Mouse (Mus musculus) limb, embryonic 10.5 days (tissue): ENCODE data around the gene Atoh8. TPM values are rescaled to one million over a fixed set of nuclear protein-coding genes. Genes with fewer than 3 reads are reported as not detected.

Experiments used
- DNase-seq: peaks from one replicate; pipeline ENCODE4 v3.0.0-alpha.2; 2017; ENCODE audit warnings: low spot score
- H3K27ac ChIP-seq: fragments of 300-500 bp; sonication (generic); 2 replicates; pipeline ENCODE4 v1.5.1; 2016; ENCODE audit warnings: mild to moderate bottlenecking
- H3K27me3 ChIP-seq: fragments of 300-500 bp; sonication (generic); 2 replicates; pipeline ENCODE4 v1.6.1; 2016; ENCODE audit warnings: low read depth, mild to moderate bottlenecking; ENCODE audit not compliant: poor library complexity, severe bottlenecking
- H3K36me3 ChIP-seq: fragments of 300-500 bp; sonication (generic); 2 replicates; pipeline ENCODE4 v1.6.1; 2016; ENCODE audit warnings: mild to moderate bottlenecking, moderate library complexity
- H3K4me1 ChIP-seq: fragments of 300-500 bp; sonication (generic); 2 replicates; pipeline ENCODE4 v1.6.1; 2016
- H3K4me3 ChIP-seq: fragments of 300-500 bp; sonication (generic); 2 replicates; pipeline ENCODE4 v1.5.1; 2016; ENCODE audit warnings: mild to moderate bottlenecking, moderate library complexity
- H3K9me3 ChIP-seq: fragments of 300-500 bp; sonication (generic); replicated peaks from 2 replicates; pipeline ENCODE4 v1.6.1; 2016; ENCODE audit warnings: mild to moderate bottlenecking
- WGBS: fragments of 180-500 bp; shearing (Covaris S2); methylation state at CpG from one replicate; pipeline ENCODE4 v1.1.7; 2016; 5-methylcytosine and 5-hydroxymethylcytosine counted together
- polyA plus RNA-seq: library from polyadenylated mRNA; unstranded; fragments of >200 nt; fragmentation: Nextera tagmentation; extraction: Ambion mirVana; gene quantifications from 2 replicates; pipeline ENCODE4 v1.2.1, GENCODE M21; 2016

Gene Atoh8
- 24.9 and 28.0 TPM in 2 replicates for polyA plus RNA-seq

DNA sequence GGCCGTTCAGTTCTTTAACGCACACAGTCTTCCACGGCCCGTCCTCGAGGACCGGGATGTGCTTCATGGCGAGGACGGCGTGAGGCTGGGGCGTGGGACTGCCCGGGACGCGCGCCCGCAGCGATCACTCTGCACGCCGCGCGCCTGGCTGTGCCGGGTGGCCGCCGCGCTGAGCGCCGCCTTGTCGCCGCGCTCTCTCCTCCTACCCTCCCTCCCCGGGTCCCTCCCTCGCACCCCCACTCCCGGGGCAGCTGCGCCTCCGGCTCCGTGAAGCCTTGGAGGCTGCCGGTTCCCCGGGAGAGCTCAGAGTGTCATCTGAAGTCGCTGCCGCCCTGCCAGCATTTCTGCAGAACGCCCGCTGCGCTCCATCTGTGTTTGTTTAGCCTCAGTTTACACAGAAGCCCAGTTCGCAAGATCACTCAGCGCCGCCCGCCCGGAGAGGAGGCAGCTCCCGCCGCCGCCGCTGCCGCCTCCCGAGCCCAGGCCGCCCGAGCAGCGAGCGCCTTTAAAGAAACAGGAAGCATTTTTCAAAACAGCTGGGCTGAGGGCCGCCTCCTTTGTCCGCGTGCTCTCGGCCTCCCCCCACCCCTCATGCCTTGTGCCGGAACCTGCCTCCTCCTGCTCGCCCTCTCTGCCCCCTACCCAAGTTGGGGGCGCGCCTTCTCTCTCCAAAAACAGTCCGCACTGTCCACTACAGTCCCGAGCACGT, at the start of gene Atoh8:
Gene Atoh8, minus strand, starts transcription at position 480 of the 709 bp plus-strand sequence.
- WGBS, result under 1% methylated on average over 68 of the region's 68 CpGs
- Histone ChIP-seq H3K27me3 (peaks cover 57% of the 10 kb centered on the region), H3K9me3 (no peaks in the 10 kb centered on the region), H3K4me1 (peaks cover 73% of the 10 kb centered on the region), H3K27ac (peak within 1 kb of the TSS; percentile 91), H3K36me3 (no peaks in the 10 kb centered on the region), H3K4me3 (peak within 1 kb of the TSS; percentile 70)
- DNase-seq, result peak; percentile 83

DNA sequence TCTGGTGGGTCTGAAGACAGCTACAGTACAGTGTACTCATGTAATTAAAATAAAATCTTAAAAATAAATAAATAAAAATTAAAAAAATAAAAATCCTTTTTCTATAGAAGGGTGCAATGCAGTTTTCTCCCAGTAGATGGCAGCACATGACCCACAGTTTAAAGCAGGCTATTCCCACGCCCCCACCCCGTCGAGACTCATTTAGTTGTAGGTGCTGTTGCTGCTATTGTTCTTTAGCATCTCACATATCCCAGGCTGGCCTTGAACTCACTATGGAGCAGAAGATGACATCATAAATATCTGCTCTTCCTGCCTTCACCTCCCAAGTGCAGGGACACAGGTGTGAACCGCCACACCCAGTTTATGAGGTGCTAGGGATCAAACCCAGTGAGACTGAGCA, 48.5 kb upstream of the Atoh8 start:
- H3K9me3 ChIP-seq, result no peaks in the 10 kb centered on the region
- peak; percentile 43 for DNase-seq
- no peak overlapping the region for H3K4me3 ChIP-seq
- H3K27me3 ChIP-seq, result no peaks in the 10 kb centered on the region
- no peaks in the 10 kb centered on the region for H3K36me3 ChIP-seq
- H3K27ac ChIP-seq, result no peak overlapping the region
- WGBS, result 21% methylated on average over 4 of the region's 4 CpGs
- H3K4me1 ChIP-seq, result peaks cover 10% of the 10 kb centered on the region

DNA sequence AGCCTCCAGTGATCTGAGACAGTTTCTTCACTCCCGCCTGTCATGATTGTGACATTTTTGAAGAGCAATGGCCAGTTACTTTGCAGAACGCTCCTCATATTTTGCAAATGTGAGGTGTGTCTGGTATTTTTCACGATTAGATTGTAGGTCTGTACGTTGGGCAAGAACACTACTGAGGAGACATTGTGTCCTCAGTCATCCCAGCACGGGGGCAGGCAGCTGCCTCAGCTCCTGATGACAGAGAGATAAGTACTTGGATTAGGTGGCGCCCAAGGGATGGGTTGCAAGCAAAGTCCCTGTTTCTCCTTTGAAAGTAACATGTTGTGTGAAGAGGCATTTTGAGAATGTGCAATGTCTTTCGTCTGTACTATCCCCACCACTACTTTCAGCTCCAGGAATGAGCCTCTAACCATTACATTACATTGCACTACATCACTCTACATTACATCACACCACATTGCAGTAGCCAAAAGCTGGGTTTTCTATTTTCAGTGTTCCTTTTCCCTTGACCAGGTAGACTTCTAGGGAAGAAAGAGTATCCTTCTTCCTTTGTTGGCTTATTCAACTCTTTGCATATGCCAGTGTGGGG, 45.1 kb upstream of the Atoh8 start:
- no peaks in the 10 kb centered on the region for H3K9me3 ChIP-seq
- 0 out of 2 replicates have a peak, but pooled peaks cover 3% of the 10 kb centered on the region for H3K4me1 ChIP-seq
- no peak overlapping the region for H3K4me3 ChIP-seq
- no peaks in the 10 kb centered on the region for H3K36me3 ChIP-seq
- no peak overlapping the region for H3K27ac ChIP-seq
- 75% methylated on average over 7 of the region's 7 CpGs for WGBS
- H3K27me3 ChIP-seq, result no peaks in the 10 kb centered on the region
- DNase-seq, result no peak

DNA sequence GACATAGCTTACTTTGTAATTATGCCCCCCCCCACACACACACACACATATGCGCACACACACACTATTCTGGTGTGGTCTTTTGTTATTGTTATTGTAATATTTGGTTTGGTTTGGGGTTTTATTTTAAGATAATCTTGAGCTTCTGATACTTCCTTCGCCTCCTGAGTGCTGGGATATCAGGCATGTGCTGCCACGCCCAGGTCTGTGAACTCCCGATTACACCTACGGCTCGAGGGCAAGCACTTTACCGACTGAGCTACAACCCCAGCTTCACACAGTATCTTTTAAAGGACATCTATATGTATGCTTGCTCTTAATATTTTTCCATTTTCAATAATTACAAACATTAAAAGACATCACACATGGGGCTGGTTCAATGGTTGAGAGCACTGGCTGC, 44.1 kb upstream of the Atoh8 start:
- no peak overlapping the region for H3K27ac ChIP-seq
- no peaks in the 10 kb centered on the region for H3K36me3 ChIP-seq
- no peak for DNase-seq
- 85% methylated on average over 7 of the region's 7 CpGs for WGBS
- H3K4me1 ChIP-seq, result 0 out of 2 replicates have a peak, but pooled peaks cover 3% of the 10 kb centered on the region
- H3K27me3 ChIP-seq, result no peaks in the 10 kb centered on the region
- H3K4me3 ChIP-seq, result no peak overlapping the region
- no peaks in the 10 kb centered on the region for H3K9me3 ChIP-seq

DNA sequence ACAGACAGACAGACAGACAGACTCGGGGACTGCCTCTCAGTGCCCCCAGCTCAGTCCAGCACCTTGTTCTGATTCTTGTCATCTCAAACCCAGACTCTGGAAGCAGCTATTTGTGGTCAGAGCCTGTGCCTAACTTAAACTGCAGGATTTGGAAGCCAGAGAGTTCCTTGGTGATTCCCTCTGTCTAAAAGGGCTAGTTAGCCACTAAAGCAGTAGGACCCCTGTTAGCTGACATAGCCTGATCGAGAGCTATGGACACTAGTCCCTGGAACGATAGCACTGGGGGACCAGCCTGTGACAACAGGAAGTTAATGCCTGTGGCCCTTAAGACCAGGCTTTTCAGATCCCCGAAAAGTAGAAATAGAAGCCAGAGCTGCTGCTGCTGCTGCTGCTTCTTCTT, 43.5 kb upstream of the Atoh8 start:
- Histone ChIP-seq H3K4me1 (no peaks in the 10 kb centered on the region), H3K4me3 (no peak overlapping the region), H3K9me3 (no peaks in the 10 kb centered on the region), H3K27ac (no peak overlapping the region), H3K36me3 (no peaks in the 10 kb centered on the region), H3K27me3 (no peaks in the 10 kb centered on the region)
- 82% methylated on average over 4 of the region's 4 CpGs for whole genome bisulfite sequencing
- no peak for DNase-seq

DNA sequence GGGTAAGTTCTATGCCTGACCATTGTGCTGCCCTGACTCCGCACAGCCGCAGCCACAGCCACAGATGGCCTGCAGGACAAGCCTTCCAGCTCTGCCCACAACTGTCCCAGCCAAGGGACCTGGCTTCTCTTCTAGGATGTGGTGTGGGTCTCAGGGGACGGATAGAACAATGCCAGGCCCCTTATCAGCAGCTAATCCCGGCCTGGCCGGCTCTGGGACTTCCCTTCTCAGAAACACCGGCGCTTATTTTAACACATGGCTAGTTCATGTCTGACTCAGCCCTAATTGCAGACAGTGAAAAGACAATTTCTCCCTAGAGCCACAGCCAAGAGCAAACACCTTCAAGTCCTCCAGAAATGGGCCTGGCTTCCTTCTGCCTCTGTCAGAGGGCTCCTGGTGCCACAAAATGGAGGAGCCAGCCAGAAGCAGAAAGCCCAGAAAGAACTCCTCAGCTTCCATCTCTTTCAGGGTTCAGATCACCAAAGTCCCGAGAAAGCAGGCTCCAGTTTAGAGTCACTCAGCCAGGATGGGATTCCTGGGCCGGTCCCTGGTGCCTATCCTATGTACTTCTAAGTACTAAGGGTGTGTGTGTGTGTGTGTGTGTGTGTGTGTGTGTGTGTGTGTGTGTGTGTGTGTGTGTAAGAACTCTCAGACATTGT, 42.3 kb upstream of the Atoh8 start:
- 84% methylated on average over 9 of the region's 9 CpGs for WGBS

DNA sequence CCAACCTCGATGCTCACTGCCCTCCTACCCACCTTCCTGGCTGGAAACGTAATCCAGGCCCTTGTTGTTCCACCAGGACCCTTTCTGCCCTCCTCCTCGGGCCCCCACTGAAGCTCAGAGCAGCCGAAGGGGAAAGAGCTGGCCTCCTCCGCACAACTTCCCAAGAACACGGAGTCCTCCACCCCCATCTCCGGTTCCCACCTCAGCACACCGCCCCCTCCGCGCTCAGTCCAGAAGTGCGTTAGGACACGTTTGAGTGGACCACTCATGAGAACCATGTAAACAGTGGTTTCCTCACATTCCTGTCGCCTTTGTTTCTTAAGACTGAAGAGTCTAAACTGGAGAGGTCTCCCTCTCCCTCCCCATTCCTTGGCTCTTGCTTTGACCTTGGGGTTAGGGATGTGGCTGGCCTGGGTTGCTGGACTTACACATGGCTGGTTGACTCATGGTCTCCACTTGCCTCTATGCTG, 41.6 kb upstream of the Atoh8 start:
- Histone ChIP-seq H3K27me3 (no peaks in the 10 kb centered on the region), H3K9me3 (no peaks in the 10 kb centered on the region), H3K4me3 (no peak overlapping the region), H3K36me3 (no peaks in the 10 kb centered on the region), H3K27ac (peak overlapping the region; percentile 46; the same call in 1 of the 2 replicates), H3K4me1 (peaks cover 2% of the 10 kb centered on the region; the same call in 1 of the 2 replicates)
- WGBS, result 85% methylated on average over 13 of the region's 13 CpGs
- DNase-seq, result no peak

More for the DNA sequence above, 42.3 kb upstream of the Atoh8 start:
- H3K4me1 ChIP-seq, result peaks cover 2% of the 10 kb centered on the region; the same call in 1 of the 2 replicates
- no peaks in the 10 kb centered on the region for H3K9me3 ChIP-seq
- H3K27me3 ChIP-seq, result no peaks in the 10 kb centered on the region
- peak overlapping the region; percentile 46; the same call in 1 of the 2 replicates for H3K27ac ChIP-seq
- no peak overlapping the region for H3K4me3 ChIP-seq
- H3K36me3 ChIP-seq, result no peaks in the 10 kb centered on the region
- no peak for DNase-seq

DNA sequence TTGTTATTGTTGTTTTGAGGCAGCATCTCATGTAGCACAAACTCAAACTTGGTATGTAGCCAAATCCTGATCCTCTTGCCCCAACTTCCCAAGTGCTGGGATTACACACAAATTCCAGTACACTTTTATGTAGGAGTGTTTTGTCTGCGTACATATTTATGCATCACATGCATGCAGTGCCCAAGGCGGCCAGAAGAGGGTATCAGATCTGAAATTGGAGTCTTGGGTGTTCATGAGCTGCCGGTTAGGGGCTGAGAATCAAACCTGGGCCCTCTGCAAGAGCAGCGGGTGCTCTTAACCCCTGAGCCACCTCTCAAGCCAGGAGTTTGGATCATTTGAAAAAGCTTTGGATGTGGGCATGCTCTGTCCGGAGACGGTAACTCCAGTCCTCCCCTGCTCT, 40.8 kb upstream of the Atoh8 start:
- no peaks in the 10 kb centered on the region for H3K36me3 ChIP-seq
- H3K4me1 ChIP-seq, result peaks cover 2% of the 10 kb centered on the region; the same call in 1 of the 2 replicates
- WGBS, result 90% methylated on average over 6 of the region's 6 CpGs
- no peak overlapping the region for H3K27ac ChIP-seq
- H3K9me3 ChIP-seq, result no peaks in the 10 kb centered on the region
- H3K4me3 ChIP-seq, result no peak overlapping the region
- H3K27me3 ChIP-seq, result no peaks in the 10 kb centered on the region
- DNase-seq, result no peak

DNA sequence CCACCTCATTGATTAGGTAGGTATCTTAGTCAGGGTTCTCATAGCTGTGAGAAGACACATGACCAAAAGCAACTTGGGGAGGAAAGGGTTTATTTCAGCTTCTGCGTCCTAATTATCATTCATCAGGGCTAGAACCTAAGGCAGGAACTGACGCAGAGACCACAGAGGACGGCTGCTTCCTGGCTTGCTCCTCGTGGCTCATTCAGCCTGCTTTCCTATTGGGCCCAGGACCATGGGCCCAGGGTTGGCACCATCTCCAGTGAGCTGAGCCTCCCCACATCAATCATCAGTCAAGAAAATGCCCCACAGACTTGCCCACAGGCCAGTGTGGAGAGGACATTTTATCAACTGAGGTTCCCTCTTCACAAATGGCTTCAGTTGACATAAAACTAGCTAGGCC, 40.1 kb upstream of the Atoh8 start:
- DNase-seq, result no peak
- Histone ChIP-seq H3K9me3 (no peaks in the 10 kb centered on the region), H3K27ac (no peak overlapping the region), H3K27me3 (no peaks in the 10 kb centered on the region), H3K36me3 (no peaks in the 10 kb centered on the region), H3K4me3 (no peak overlapping the region), H3K4me1 (peaks cover 2% of the 10 kb centered on the region; the same call in 1 of the 2 replicates)
- WGBS, result 80% methylated on average over 4 of the region's 4 CpGs

DNA sequence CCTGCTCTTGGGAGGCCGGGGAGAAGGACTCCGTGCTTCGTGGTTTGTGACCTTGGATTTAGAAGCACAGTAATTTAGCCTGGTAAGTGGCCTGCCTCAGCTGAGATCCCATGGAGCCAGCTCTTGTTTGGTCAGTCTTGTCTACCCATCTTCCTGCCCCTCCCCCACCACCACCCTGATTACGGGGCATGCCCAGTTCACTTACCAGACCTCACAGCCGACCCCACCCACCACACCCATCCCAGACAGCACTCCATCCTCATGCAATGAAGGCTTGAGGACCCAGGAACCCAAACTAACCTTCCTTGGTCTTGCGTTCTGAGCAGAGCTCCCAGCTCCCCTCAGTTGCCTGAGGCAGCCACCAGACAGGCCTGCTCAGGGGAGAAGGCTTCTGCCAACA, 37.8 kb upstream of the Atoh8 start:
- DNase-seq, result no peak
- H3K27ac ChIP-seq, result no peak overlapping the region
- H3K4me1 ChIP-seq, result peaks cover 7% of the 10 kb centered on the region; the same call in 1 of the 2 replicates
- H3K4me3 ChIP-seq, result no peak overlapping the region
- H3K9me3 ChIP-seq, result no peaks in the 10 kb centered on the region
- no peaks in the 10 kb centered on the region for H3K27me3 ChIP-seq
- no peaks in the 10 kb centered on the region for H3K36me3 ChIP-seq
- WGBS, result 87% methylated on average over 6 of the region's 6 CpGs

DNA sequence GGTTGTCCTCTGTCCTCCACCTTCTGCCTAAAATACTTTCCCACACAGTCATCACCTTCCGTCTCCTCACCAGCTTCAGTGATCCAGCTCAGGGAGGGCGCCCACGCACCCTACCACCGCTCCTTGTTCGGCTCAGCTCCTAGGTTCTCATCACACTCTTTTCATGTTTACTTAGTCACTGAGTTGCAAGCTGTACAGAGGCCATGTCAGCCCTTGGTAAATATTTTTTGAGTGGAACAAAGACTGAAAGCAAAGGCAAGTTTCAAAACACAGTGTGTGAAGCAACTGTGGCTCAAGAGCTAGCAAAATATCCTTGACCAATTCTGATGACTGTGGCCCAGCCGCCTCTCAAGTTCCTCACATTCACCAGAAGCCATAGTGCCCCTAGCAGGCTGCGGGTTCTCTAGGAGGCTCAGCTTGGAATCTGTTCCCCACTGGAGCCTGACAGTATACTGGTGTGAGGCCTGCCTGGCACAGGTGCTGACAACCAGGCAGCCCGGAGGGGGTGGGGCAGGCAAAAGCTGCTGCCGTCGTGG, 36.9 kb upstream of the Atoh8 start:
- DNase-seq, result no peak
- WGBS, result 88% methylated on average over 10 of the region's 10 CpGs
- no peak overlapping the region for H3K27ac ChIP-seq
- peaks cover 9% of the 10 kb centered on the region; the same call in 1 of the 2 replicates for H3K4me1 ChIP-seq
- no peaks in the 10 kb centered on the region for H3K9me3 ChIP-seq
- no peak overlapping the region for H3K4me3 ChIP-seq
- peaks cover 2% of the 10 kb centered on the region; the same call in 1 of the 2 replicates for H3K27me3 ChIP-seq
- H3K36me3 ChIP-seq, result no peaks in the 10 kb centered on the region

DNA sequence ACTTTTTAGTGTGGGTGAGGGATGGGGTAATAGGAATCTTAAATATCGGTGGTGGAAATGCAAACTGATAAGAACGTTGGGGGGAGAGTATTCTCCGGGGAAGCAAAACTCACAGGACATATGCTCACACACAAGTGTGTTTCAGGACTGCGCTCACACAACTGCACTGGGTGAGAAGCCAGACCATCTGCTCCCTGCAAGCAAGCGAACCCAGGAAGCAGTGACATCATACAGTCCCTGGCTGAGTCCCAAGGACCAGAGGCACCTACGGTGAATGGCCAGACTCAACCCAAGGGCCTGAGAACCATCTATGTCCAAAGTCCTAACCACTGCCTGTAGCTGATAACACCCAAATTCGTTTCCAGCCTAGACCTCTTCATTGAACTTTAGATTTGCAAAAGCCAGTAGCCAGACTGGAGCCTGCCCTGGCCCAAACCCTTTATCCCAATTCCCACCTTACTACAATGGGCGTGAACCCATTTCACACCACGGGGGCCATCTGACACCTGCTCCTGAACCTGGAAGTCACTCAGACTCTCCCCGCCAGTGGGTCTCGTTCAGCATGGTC, 35.7 kb upstream of the Atoh8 start:
- Histone ChIP-seq H3K4me1 (peaks cover 10% of the 10 kb centered on the region; the same call in 1 of the 2 replicates), H3K36me3 (no peaks in the 10 kb centered on the region), H3K27me3 (peaks cover 12% of the 10 kb centered on the region; the same call in 1 of the 2 replicates), H3K27ac (no peak overlapping the region), H3K9me3 (no peaks in the 10 kb centered on the region), H3K4me3 (no peak overlapping the region)
- DNase-seq, result no peak
- 71% methylated on average over 11 of the region's 11 CpGs for WGBS
